Mouse (Mus musculus): ENCODE measurements at regions not wholly inside any gene's neighbourhood (a gene's known extent, or its start where the extent isn't known, plus 50 kb on each side); places are given as distances from the start of the nearest gene placed in this dataset.

- no peak overlapping the region for H3K4me2 ChIP-seq (ENCODE audit: low read length)
- no peak overlapping the region for H3K4me3 ChIP-seq (ENCODE audit: low read depth, low read length)
- H3K9ac ChIP-seq (ENCODE audit: low read length), result no peak overlapping the region
- DNase-seq (ENCODE audit: low spot score) (no peak), ATAC-seq (replicated peaks; ENCODE audit: low FRiP score, low TSS enrichment, low read depth) (no peak)
- H3K27me3 ChIP-seq (replicated peaks; ENCODE audit: control insufficient read depth, insufficient read depth, low read length), result no peaks in the 10 kb centered on the region
- no peaks in the 10 kb centered on the region for H3K36me3 ChIP-seq (ENCODE audit: control insufficient read depth, insufficient read depth, low read length)
- H3K27ac ChIP-seq (ENCODE audit: low read depth), result no peak overlapping the region
- 0 out of 2 replicates have a peak, but pooled peaks cover 7% of the 10 kb centered on the region for H3K4me1 ChIP-seq (replicated peaks; ENCODE audit: control insufficient read depth, insufficient read depth, low read length)
- no peaks in the 10 kb centered on the region for H3K9me3 ChIP-seq (ENCODE audit: control insufficient read depth, low read length)
- 52% methylated on average over 10 of the region's 10 CpGs for WGBS
Observed at GRCm38 (mm10) chr5:33520856-33521255, 87.1 kb upstream of the Nkx1-1 start.

- no peak overlapping the region for H3K4me2 ChIP-seq (ENCODE audit: low read length)
- no peaks in the 10 kb centered on the region for H3K36me3 ChIP-seq (ENCODE audit: control insufficient read depth, insufficient read depth, low read length)
- H3K9ac ChIP-seq (ENCODE audit: low read length), result no peak overlapping the region
- no peak for DNase-seq (ENCODE audit: low spot score)
- no peak overlapping the region for H3K4me3 ChIP-seq (ENCODE audit: low read depth, low read length)
- WGBS, result 81% methylated on average over 3 of the region's 3 CpGs
- H3K27me3 ChIP-seq (replicated peaks; ENCODE audit: control insufficient read depth, insufficient read depth, low read length), result no peaks in the 10 kb centered on the region
- H3K27ac ChIP-seq (ENCODE audit: low read depth), result no peak overlapping the region
- ATAC-seq (replicated peaks; ENCODE audit: low FRiP score, low TSS enrichment, low read depth), result no peak
- 0 out of 2 replicates have a peak, but pooled peaks cover 7% of the 10 kb centered on the region for H3K4me1 ChIP-seq (replicated peaks; ENCODE audit: control insufficient read depth, insufficient read depth, low read length)
- H3K9me3 ChIP-seq (ENCODE audit: control insufficient read depth, low read length), result no peaks in the 10 kb centered on the region
Observed at GRCm38 (mm10) chr5:33519394-33519793, 85.6 kb upstream of the Nkx1-1 start.

GRCm38 (mm10) chr5:33518860-33519259, 85.1 kb upstream of the Nkx1-1 start:
- Histone ChIP-seq H3K4me2 (ENCODE audit: low read length) (no peak overlapping the region), H3K4me1 (replicated peaks; ENCODE audit: control insufficient read depth, insufficient read depth, low read length) (0 out of 2 replicates have a peak, but pooled peaks cover 7% of the 10 kb centered on the region), H3K4me3 (ENCODE audit: low read depth, low read length) (no peak overlapping the region), H3K9me3 (ENCODE audit: control insufficient read depth, low read length) (no peaks in the 10 kb centered on the region), H3K27ac (ENCODE audit: low read depth) (no peak overlapping the region), H3K36me3 (ENCODE audit: control insufficient read depth, insufficient read depth, low read length) (no peaks in the 10 kb centered on the region), H3K9ac (ENCODE audit: low read length) (no peak overlapping the region), H3K27me3 (replicated peaks; ENCODE audit: control insufficient read depth, insufficient read depth, low read length) (no peaks in the 10 kb centered on the region)
- 35% methylated on average over 6 of the region's 6 CpGs for WGBS
- no peak for DNase-seq (ENCODE audit: low spot score)
- ATAC-seq (replicated peaks; ENCODE audit: low FRiP score, low TSS enrichment, low read depth), result no peak

- no peaks in the 10 kb centered on the region for H3K36me3 ChIP-seq (ENCODE audit: control insufficient read depth, insufficient read depth, low read length)
- ATAC-seq (replicated peaks; ENCODE audit: low FRiP score, low TSS enrichment, low read depth), result no peak
Observed at GRCm38 (mm10) chr5:33517625-33518024, 83.8 kb upstream of the Nkx1-1 start.

GRCm38 (mm10) chr5:33516211-33516610, 82.4 kb upstream of the Nkx1-1 start:
- H3K36me3 ChIP-seq (ENCODE audit: control insufficient read depth, insufficient read depth, low read length), result no peaks in the 10 kb centered on the region
- no peak for DNase-seq (ENCODE audit: low spot score)
- H3K4me2 ChIP-seq (ENCODE audit: low read length), result no peak overlapping the region
- H3K27me3 ChIP-seq (replicated peaks; ENCODE audit: control insufficient read depth, insufficient read depth, low read length), result 0 out of 2 replicates have a peak, but pooled peaks cover 5% of the 10 kb centered on the region
- no peak overlapping the region for H3K4me3 ChIP-seq (ENCODE audit: low read depth, low read length)
- H3K4me1 ChIP-seq (replicated peaks; ENCODE audit: control insufficient read depth, insufficient read depth, low read length), result 0 out of 2 replicates have a peak, but pooled peaks cover 7% of the 10 kb centered on the region
- H3K9me3 ChIP-seq (ENCODE audit: control insufficient read depth, low read length), result no peaks in the 10 kb centered on the region
- H3K9ac ChIP-seq (ENCODE audit: low read length), result no peak overlapping the region
- no peak overlapping the region for H3K27ac ChIP-seq (ENCODE audit: low read depth)
- WGBS, result 80% methylated on average over 3 of the region's 3 CpGs
- ATAC-seq (replicated peaks; ENCODE audit: low FRiP score, low TSS enrichment, low read depth), result no peak

More at GRCm38 (mm10) chr5:33517625-33518024, 83.8 kb upstream of the Nkx1-1 start:
- DNase-seq (ENCODE audit: low spot score), result no peak
- H3K4me2 ChIP-seq (ENCODE audit: low read length), result no peak overlapping the region; the same call in 1 of the 2 replicates
- H3K9ac ChIP-seq (ENCODE audit: low read length), result no peak overlapping the region
- 0 out of 2 replicates have a peak, but pooled peaks cover 7% of the 10 kb centered on the region for H3K4me1 ChIP-seq (replicated peaks; ENCODE audit: control insufficient read depth, insufficient read depth, low read length)
- H3K27me3 ChIP-seq (replicated peaks; ENCODE audit: control insufficient read depth, insufficient read depth, low read length), result 0 out of 2 replicates have a peak, but pooled peaks cover 1% of the 10 kb centered on the region
- no peak overlapping the region for H3K4me3 ChIP-seq (ENCODE audit: low read depth, low read length)
- H3K9me3 ChIP-seq (ENCODE audit: control insufficient read depth, low read length), result no peaks in the 10 kb centered on the region
- H3K27ac ChIP-seq (ENCODE audit: low read depth), result no peak overlapping the region
- WGBS, result 32% methylated on average over 8 of the region's 8 CpGs

GRCm38 (mm10) chr5:33512253-33512884, 78.6 kb upstream of the Nkx1-1 start:
- no peaks in the 10 kb centered on the region for H3K9me3 ChIP-seq (ENCODE audit: control insufficient read depth, low read length)
- H3K36me3 ChIP-seq (ENCODE audit: control insufficient read depth, insufficient read depth, low read length), result no peaks in the 10 kb centered on the region
- 52% methylated on average over 22 of the region's 22 CpGs for WGBS
- ATAC-seq (replicated peaks; ENCODE audit: low FRiP score, low TSS enrichment, low read depth) (no peak), DNase-seq (ENCODE audit: low spot score) (no peak)
- H3K27ac ChIP-seq (ENCODE audit: low read depth), result no peak overlapping the region
- no peak overlapping the region for H3K4me2 ChIP-seq (ENCODE audit: low read length)
- H3K4me1 ChIP-seq (replicated peaks; ENCODE audit: control insufficient read depth, insufficient read depth, low read length), result 0 out of 2 replicates have a peak, but pooled peaks cover under 1% of the 10 kb centered on the region
- H3K4me3 ChIP-seq (ENCODE audit: low read depth, low read length), result no peak overlapping the region
- H3K27me3 ChIP-seq (replicated peaks; ENCODE audit: control insufficient read depth, insufficient read depth, low read length), result 0 out of 2 replicates have a peak, but pooled peaks cover 5% of the 10 kb centered on the region
- H3K9ac ChIP-seq (ENCODE audit: low read length), result no peak overlapping the region

- ATAC-seq (replicated peaks; ENCODE audit: low FRiP score, low TSS enrichment, low read depth), result no peak
- Histone ChIP-seq H3K27ac (ENCODE audit: low read depth) (no peak overlapping the region), H3K4me1 (replicated peaks; ENCODE audit: control insufficient read depth, insufficient read depth, low read length) (no peaks in the 10 kb centered on the region), H3K9me3 (ENCODE audit: control insufficient read depth, low read length) (no peaks in the 10 kb centered on the region), H3K9ac (ENCODE audit: low read length) (no peak overlapping the region), H3K4me2 (ENCODE audit: low read length) (no peak overlapping the region), H3K4me3 (ENCODE audit: low read depth, low read length) (no peak overlapping the region), H3K36me3 (ENCODE audit: control insufficient read depth, insufficient read depth, low read length) (no peaks in the 10 kb centered on the region), H3K27me3 (replicated peaks; ENCODE audit: control insufficient read depth, insufficient read depth, low read length) (0 out of 2 replicates have a peak, but pooled peaks cover 5% of the 10 kb centered on the region)
- DNase-seq (ENCODE audit: low spot score), result no peak
- WGBS, result 71% methylated on average over 25 of the region's 25 CpGs
Observed at GRCm38 (mm10) chr5:33511529-33512252, 77.9 kb upstream of the Nkx1-1 start.

GRCm38 (mm10) chr5:33505786-33506185, 72.0 kb upstream of the Nkx1-1 start:
- no peaks in the 10 kb centered on the region for H3K9me3 ChIP-seq (ENCODE audit: control insufficient read depth, low read length)
- no peak overlapping the region for H3K27ac ChIP-seq (ENCODE audit: low read depth)
- no peaks in the 10 kb centered on the region for H3K36me3 ChIP-seq (ENCODE audit: control insufficient read depth, insufficient read depth, low read length)
- DNase-seq (ENCODE audit: low spot score) (no peak), ATAC-seq (replicated peaks; ENCODE audit: low FRiP score, low TSS enrichment, low read depth) (no peak)
- 24% methylated on average over 13 of the region's 13 CpGs for WGBS
- H3K4me1 ChIP-seq (replicated peaks; ENCODE audit: control insufficient read depth, insufficient read depth, low read length), result peaks cover 10% of the 10 kb centered on the region
- no peak overlapping the region for H3K4me3 ChIP-seq (ENCODE audit: low read depth, low read length)
- H3K9ac ChIP-seq (ENCODE audit: low read length), result no peak overlapping the region
- H3K27me3 ChIP-seq (replicated peaks; ENCODE audit: control insufficient read depth, insufficient read depth, low read length), result no peaks in the 10 kb centered on the region
- no peak overlapping the region for H3K4me2 ChIP-seq (ENCODE audit: low read length)
